Mouse (Mus musculus) lung, embryonic 16.5 days (tissue): ENCODE results near the gene Sco1. TPM values are rescaled to one million over a fixed set of nuclear protein-coding genes. Genes with fewer than 3 reads are reported as not detected.

ENCODE experiments used
- ATAC-seq: fragments of 200-750 bp; cut with Nextera tagmentation; 2 replicates; pipeline ENCODE4 v1.8.0; 2017; ENCODE audit warnings: low read depth, mild to moderate bottlenecking, moderate library complexity
- H3K27ac ChIP-seq: fragments of 300-500 bp; sonication (generic); 2 replicates; pipeline ENCODE4 v1.5.1; 2014; ENCODE audit warnings: mild to moderate bottlenecking, control low read depth, low read length
- H3K27me3 ChIP-seq: fragments of 300-500 bp; sonication (generic); 2 replicates; pipeline ENCODE4 v1.6.1; 2014; ENCODE audit warnings: low read depth, low read length, mixed read lengths; ENCODE audit not compliant: control insufficient read depth, insufficient read depth
- H3K36me3 ChIP-seq: fragments of 300-500 bp; sonication (generic); 2 replicates; pipeline ENCODE4 v1.6.1; 2014; ENCODE audit warnings: low read length; ENCODE audit not compliant: control insufficient read depth, insufficient read depth
- H3K4me1 ChIP-seq: fragments of 300-500 bp; sonication (generic); replicated peaks from 2 replicates; pipeline ENCODE4 v1.6.1; 2014; ENCODE audit warnings: low read length, mixed read lengths; ENCODE audit not compliant: control insufficient read depth, insufficient read depth
- H3K4me2 ChIP-seq: fragments of 300-500 bp; sonication (generic); 2 replicates; pipeline ENCODE4 v1.6.1; 2014; ENCODE audit warnings: low read depth, low read length, control low read depth
- H3K4me3 ChIP-seq: fragments of 300-500 bp; sonication (generic); 2 replicates; pipeline ENCODE4 v1.5.1; 2014; ENCODE audit warnings: mild to moderate bottlenecking, low read length, control low read depth
- H3K9ac ChIP-seq: fragments of 300-500 bp; sonication (generic); 2 replicates; pipeline ENCODE4 v1.6.1; 2014; ENCODE audit warnings: low read length, control low read depth
- H3K9me3 ChIP-seq: fragments of 300-500 bp; sonication (generic); 2 replicates; pipeline ENCODE4 v1.6.1; 2016; ENCODE audit warnings: low read length; ENCODE audit not compliant: control insufficient read depth
- WGBS: fragments of 180-500 bp; shearing (Covaris S2); extraction: QIAGEN DNeasy Blood & Tissue Kit; methylation state at CpG from one replicate; pipeline ENCODE4 v1.1.7; 2014; 5-methylcytosine and 5-hydroxymethylcytosine counted together
- polyA plus RNA-seq: library from polyadenylated mRNA; unstranded; fragments of >200 nt; fragmentation: Nextera tagmentation; extraction: Ambion mirVana; gene quantifications from 2 replicates; pipeline ENCODE4 v1.2.1, GENCODE M21; 2015

Sco1 gene
- polyA plus RNA-seq, 1 experiment from 2014 or later = 15.8 TPM

DNA sequence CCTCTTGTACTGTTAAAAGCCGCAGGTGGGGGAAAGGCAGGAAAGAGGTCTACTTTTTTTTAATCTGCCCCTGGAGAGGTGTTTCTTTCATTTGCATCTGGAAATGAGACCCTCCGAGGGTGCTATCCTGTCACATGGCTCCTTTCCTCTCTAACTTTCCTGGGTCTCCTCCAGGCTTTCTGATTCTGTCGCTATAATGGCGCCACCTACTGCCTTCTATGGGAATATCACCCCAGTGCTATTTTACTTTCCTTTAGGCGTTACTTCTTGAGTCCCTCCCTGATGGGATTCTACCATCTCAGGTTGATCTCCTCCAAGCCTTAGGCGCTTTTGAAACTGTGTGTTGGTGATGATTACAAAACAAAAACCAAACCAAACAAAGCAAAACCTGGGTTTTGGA lies 47.7 kb downstream of the Sco1 start:
- H3K4me2 ChIP-seq = no peak overlapping the region

DNA sequence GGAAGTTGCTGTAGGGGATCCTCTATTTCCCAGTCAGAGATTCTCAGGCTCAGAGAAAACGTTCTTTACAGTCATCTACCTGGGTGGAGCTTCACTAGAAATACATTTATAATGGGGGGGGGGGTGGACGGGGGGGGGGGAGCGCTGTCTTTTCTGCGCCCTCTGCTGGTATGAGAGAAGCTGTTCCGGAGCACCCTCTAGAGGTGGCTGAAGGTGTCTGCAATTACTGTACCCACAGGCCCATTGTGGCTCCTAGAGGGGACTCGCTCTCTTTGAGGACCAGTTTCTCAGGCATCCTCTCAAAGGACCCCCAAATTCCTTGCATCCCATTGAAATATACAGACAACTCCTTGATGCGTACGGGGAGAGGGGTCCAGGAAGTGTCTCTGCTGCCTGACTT lies 49.2 kb downstream of the Sco1 start:
- no peak overlapping the region for H3K4me2 ChIP-seq
- H3K27me3 ChIP-seq = no peaks in the 10 kb centered on the region
- H3K27ac ChIP-seq = no peak overlapping the region
- H3K4me3 ChIP-seq = no peak overlapping the region
- no peaks in the 10 kb centered on the region for H3K9me3 ChIP-seq
- no peaks in the 10 kb centered on the region for H3K4me1 ChIP-seq
- H3K36me3 ChIP-seq = no peaks in the 10 kb centered on the region
- H3K9ac ChIP-seq = no peak overlapping the region
- WGBS = 27% methylated on average over 6 of the region's 8 CpGs
- no peak for ATAC-seq

More for the DNA sequence above, 47.7 kb downstream of the Sco1 start:
- 30% methylated on average over 6 of the region's 6 CpGs for WGBS
- Histone ChIP-seq H3K27ac (no peak overlapping the region), H3K4me3 (no peak overlapping the region), H3K9ac (no peak overlapping the region), H3K9me3 (no peaks in the 10 kb centered on the region), H3K4me1 (no peaks in the 10 kb centered on the region), H3K27me3 (no peaks in the 10 kb centered on the region), H3K36me3 (no peaks in the 10 kb centered on the region)
- ATAC-seq = no peak

DNA sequence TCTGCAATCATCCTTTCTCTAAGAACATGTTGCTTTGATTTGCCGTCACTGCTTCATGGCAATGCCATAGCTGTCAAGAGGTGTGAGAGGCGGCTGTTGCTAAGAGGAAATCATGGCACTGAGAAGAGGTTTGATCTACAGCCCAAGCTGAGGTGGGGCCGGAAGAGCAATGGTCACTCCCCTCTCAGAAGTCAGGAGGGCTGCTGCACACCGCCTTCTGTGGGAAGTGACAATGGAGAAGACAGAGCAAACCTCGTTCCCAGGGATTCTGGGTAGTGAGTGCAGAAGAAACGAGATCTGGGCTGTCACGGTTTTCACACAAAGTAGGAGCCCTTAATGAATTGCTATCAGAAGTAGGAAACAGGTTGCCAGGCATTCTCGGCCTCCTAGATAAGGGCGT lies 50.8 kb downstream of the Sco1 start:
- Histone ChIP-seq H3K4me3 (no peak overlapping the region), H3K27ac (no peak overlapping the region), H3K4me2 (no peak overlapping the region), H3K9ac (no peak overlapping the region), H3K4me1 (no peaks in the 10 kb centered on the region), H3K9me3 (no peaks in the 10 kb centered on the region), H3K27me3 (no peaks in the 10 kb centered on the region), H3K36me3 (no peaks in the 10 kb centered on the region)
- WGBS = 72% methylated on average over 9 of the region's 9 CpGs
- ATAC-seq = no peak

DNA sequence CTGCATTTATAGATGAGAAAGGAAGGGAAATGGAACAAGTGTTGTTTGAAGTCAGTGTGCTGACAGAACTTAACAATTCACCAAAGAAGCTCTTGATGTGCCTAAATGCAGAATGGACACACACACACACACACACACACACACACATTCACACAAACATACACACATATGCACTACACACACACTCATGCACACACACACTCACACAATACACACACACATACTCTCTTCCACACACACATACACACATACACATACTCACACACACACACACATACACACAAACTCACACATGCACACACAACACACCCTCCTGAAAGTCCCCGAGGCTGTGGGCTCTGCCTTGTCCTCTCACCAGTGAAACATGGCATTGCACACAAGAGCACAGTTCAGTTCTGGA lies 51.8 kb downstream of the Sco1 start:
- no peak for ATAC-seq
- H3K27ac ChIP-seq = no peak overlapping the region
- H3K4me3 ChIP-seq = no peak overlapping the region
- no peak overlapping the region for H3K4me2 ChIP-seq
- H3K27me3 ChIP-seq = no peaks in the 10 kb centered on the region
- H3K9me3 ChIP-seq = no peaks in the 10 kb centered on the region
- no peaks in the 10 kb centered on the region for H3K4me1 ChIP-seq
- no peaks in the 10 kb centered on the region for H3K36me3 ChIP-seq
- whole genome bisulfite sequencing = 64% methylated on average over 1 of the region's 1 CpGs
- H3K9ac ChIP-seq = no peak overlapping the region

DNA sequence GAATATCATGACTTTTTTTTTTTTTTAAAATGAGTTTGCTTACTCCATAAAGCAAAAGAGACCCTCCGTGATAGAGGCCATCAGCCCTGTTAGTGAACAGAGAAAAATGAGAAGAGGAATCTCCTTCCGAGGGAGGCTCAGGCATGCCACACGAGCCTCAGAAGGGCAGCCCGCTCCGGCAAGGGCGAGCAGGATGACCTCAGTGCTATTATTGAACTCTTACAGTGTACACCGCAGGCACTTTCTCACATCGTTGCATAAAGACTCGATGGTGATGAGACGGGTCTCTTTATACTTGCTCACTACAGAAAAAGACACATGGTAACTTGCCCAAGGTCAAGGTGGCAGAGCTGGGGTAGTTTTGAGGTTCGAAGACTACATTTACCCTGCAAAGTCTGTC lies 52.2 kb downstream of the Sco1 start:
- Histone ChIP-seq H3K27ac (no peak overlapping the region), H3K36me3 (no peaks in the 10 kb centered on the region), H3K9ac (no peak overlapping the region), H3K4me1 (no peaks in the 10 kb centered on the region), H3K27me3 (no peaks in the 10 kb centered on the region), H3K4me2 (no peak overlapping the region), H3K9me3 (no peaks in the 10 kb centered on the region), H3K4me3 (no peak overlapping the region)
- WGBS = 61% methylated on average over 11 of the region's 11 CpGs
- ATAC-seq = no peak

DNA sequence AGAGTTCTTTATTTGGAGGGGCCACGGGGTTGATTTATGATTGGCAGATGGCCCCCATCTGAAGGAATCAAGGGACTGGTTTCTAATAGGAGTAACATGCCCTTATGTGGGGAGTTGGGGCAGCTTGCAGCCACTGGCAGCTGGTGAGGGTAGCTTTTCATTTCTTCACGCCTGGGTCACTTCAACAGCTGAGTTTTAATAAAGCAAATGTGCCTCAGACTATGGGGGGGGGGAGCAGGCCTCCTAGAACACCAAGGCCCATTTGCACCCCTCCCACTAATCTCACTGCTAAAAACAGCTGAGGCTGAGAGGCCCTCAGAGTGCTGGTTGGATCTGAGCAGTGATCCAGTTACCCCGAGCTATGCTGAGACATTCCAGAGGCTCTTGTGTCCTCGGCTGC lies 53.2 kb downstream of the Sco1 start:
- H3K9ac ChIP-seq = no peak overlapping the region
- no peaks in the 10 kb centered on the region for H3K27me3 ChIP-seq
- H3K4me3 ChIP-seq = no peak overlapping the region
- no peak for ATAC-seq
- no peaks in the 10 kb centered on the region for H3K9me3 ChIP-seq
- H3K36me3 ChIP-seq = no peaks in the 10 kb centered on the region
- no peak overlapping the region for H3K4me2 ChIP-seq
- H3K4me1 ChIP-seq = no peaks in the 10 kb centered on the region
- 55% methylated on average over 4 of the region's 4 CpGs for WGBS
- H3K27ac ChIP-seq = no peak overlapping the region

DNA sequence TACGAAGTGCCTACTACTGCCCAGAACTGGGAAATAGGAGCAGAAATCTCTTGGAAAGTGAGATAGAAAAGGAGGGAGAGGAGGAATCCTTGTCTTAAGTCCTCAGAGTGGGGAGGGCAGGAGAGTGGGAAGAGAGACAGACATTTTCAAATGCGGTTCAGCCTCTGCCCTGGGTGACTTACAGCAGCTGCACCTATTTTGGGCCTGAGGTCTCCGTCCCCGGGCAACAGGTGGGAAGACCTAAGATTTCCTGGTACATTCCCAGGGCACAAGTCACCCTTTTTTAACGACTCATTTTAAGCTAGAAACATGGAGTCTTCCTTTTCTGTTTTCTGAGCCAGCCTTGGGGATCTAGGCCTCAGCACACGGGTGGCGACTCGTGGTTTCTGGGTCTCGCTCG lies 54.5 kb downstream of the Sco1 start:
- no peak overlapping the region for H3K4me3 ChIP-seq
- no peaks in the 10 kb centered on the region for H3K4me1 ChIP-seq
- no peak overlapping the region for H3K9ac ChIP-seq
- no peaks in the 10 kb centered on the region for H3K9me3 ChIP-seq
- ATAC-seq = no peak
- WGBS = 89% methylated on average over 10 of the region's 10 CpGs
- H3K27me3 ChIP-seq = no peaks in the 10 kb centered on the region
- H3K27ac ChIP-seq = no peak overlapping the region
- H3K4me2 ChIP-seq = no peak overlapping the region
- no peaks in the 10 kb centered on the region for H3K36me3 ChIP-seq

DNA sequence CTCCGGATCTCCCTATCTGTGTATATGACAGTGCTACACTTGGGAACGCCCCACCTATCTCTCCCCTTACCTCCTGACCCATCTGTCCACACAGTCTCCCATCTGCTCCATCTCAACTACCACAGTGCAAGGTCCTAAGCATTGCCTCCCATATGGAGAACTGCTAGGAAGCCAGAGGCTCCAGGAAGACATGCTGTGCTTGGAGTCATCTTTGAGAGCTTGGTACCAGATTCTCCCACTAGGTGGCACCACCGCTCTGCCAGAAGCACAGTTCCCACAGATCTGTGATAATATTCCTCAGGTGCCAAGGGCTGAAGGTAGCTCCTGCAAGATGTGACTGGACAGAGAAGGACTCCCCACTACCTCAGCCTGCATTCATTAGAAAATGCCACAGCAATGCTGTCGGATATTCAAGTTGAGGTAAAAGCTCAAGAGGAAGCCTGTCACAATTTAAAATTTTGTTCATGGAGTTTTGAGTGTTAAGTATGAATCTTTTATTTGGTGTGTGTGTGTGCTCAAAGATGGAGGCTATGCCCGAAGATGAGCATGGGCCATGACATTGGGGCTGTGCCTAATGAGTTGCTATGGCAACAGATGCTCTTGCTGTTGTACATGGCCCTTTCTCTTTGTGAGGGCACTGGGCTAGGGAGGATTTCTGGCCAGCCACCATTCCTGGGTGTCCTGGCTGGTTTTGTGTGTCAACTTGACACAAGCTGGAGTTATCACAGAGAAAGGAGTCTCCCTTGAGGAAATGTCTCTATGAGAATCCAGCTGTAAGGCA lies 57.9 kb downstream of the Sco1 start:
- no peak overlapping the region for H3K4me2 ChIP-seq
- ATAC-seq = peak; percentile 31; the same call in 1 of the 2 replicates
- WGBS = 27% methylated on average over 5 of the region's 5 CpGs
- no peaks in the 10 kb centered on the region for H3K36me3 ChIP-seq
- H3K27me3 ChIP-seq = no peaks in the 10 kb centered on the region
- no peak overlapping the region for H3K4me3 ChIP-seq
- H3K4me1 ChIP-seq = no peaks in the 10 kb centered on the region
- no peaks in the 10 kb centered on the region for H3K9me3 ChIP-seq
- no peak overlapping the region for H3K27ac ChIP-seq
- H3K9ac ChIP-seq = no peak overlapping the region

DNA sequence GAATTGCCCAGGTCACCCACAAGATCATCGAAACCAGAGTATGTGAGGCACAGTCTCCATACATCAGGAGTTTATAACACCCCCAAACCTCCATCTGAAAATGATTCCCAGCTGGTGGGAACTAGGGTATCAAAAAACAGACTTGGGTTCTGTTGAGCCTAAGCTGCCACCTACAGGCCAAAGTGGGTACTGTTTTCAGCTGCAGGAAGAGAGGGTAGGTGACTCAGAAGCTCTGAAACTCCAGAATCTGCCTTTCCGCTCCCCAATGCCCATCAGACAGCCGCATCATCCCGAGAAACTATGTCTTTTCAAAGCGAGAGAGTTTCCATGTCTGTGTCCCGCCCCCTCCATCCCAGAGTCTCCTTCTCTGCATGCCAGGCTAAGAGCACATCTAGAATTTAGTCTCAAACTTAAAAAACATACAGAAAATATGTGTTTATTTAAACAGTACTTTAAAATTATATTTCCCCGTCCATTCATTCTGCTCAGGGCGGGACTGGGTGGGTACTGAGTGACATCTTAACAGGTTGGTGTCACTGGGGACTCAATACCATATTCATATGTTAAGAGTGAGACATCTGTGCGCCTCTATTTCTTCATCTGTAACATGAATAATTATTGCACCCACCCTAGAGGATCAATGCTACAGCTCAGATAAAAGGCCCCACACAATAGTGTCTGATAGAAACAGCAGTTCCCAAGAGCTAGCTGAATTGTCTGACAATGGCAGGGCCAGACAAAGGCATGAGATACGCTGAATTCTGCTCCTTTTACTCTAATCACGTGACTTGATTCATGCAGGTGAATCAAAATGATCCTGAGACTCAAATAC lies 59.8 kb downstream of the Sco1 start:
- WGBS = 29% methylated on average over 11 of the region's 11 CpGs
- Histone ChIP-seq H3K4me1 (no peaks in the 10 kb centered on the region), H3K27me3 (no peaks in the 10 kb centered on the region)

More for the DNA sequence above, 59.8 kb downstream of the Sco1 start:
- H3K36me3 ChIP-seq = no peaks in the 10 kb centered on the region
- no peaks in the 10 kb centered on the region for H3K9me3 ChIP-seq
- no peak overlapping the region for H3K4me3 ChIP-seq
- H3K9ac ChIP-seq = no peak overlapping the region
- H3K4me2 ChIP-seq = no peak overlapping the region
- no peak overlapping the region for H3K27ac ChIP-seq
- ATAC-seq = no peak; the same call in 1 of the 2 replicates
